Mouse (Mus musculus): ENCODE measurements around the gene Tnr. TPM values are rescaled to one million over a fixed set of nuclear protein-coding genes. Genes with fewer than 3 reads are reported as not detected.
A peak's percentile ranks its signal among the peaks of the same experiment; 100 is the strongest.

The Tnr gene
- total and polyA plus RNA-seq, 3 experiments: 0.01 TPM; not detected in 2

- H3K4me1 ChIP-seq (ENCODE audit: control insufficient read depth in 1 of 2, insufficient read depth in 2 of 2, low read length in 2 of 2): no peaks in the 10 kb centered on the region
- H3K36me3 ChIP-seq (ENCODE audit: control insufficient read depth in 1 of 2, insufficient read depth in 2 of 2, low read length in 2 of 2): no peaks in the 10 kb centered on the region
- H3K9ac ChIP-seq (ENCODE audit: control insufficient read depth, low read depth, low read length, poor library complexity, severe bottlenecking): no peak overlapping the region
- no peaks in the 10 kb centered on the region for H3K27me3 ChIP-seq (ENCODE audit: control insufficient read depth in 1 of 2, insufficient read depth in 2 of 2, low read length in 2 of 2)
- no peak overlapping the region for H3K4me3 ChIP-seq (ENCODE audit: control insufficient read depth in 1 of 2, insufficient read depth in 1 of 2, low read depth in 2 of 2, low read length in 2 of 2)
- H3K79me2 ChIP-seq (ENCODE audit: control insufficient read depth, insufficient read depth, low read length, poor library complexity): no peaks in the 10 kb centered on the region
- no peak for TF ChIP-seq JUND (IDR thresholded peaks at IDR 0.05; ENCODE audit: low read depth, low read length)
- TF ChIP-seq MYB (IDR thresholded peaks at IDR 0.05; ENCODE audit: low read depth, low read length): no peak
- no peak for TF ChIP-seq USF2 (IDR thresholded peaks at IDR 0.05; ENCODE audit: borderline replicate concordance in 1 of 2, insufficient read depth in 1 of 2, low read depth in 1 of 2, low read length in 2 of 2)
- no peak for TF ChIP-seq MEF2A (IDR thresholded peaks at IDR 0.05; ENCODE audit: extremely low read depth, insufficient replicate concordance, low read depth, low read length, poor library complexity, severe bottlenecking)
- TF ChIP-seq MXI1 (IDR thresholded peaks at IDR 0.05; ENCODE audit: low read depth, low read length): no peak
- no peak for TF ChIP-seq GABPA (IDR thresholded peaks at IDR 0.05; ENCODE audit: low read depth, low read length)
- no peak for TF ChIP-seq HCFC1 (IDR thresholded peaks at IDR 0.05; ENCODE audit: low read depth, low read length)
- peak; percentile 14 for DNase-seq (ENCODE audit: low read depth, low spot score)
- no peaks in the 10 kb centered on the region; the same call in 1 of the 2 replicates for H3K9me3 ChIP-seq (replicated peaks; ENCODE audit: insufficient read depth, low read length)
- no peak overlapping the region for H3K27ac ChIP-seq (ENCODE audit: control insufficient read depth, low read depth, low read length)
Measured at GRCm38 (mm10) chr1:159735099-159735498, 211.5 kb downstream of the Tnr start.

- no peaks in the 10 kb centered on the region for H3K4me1 ChIP-seq (ENCODE audit: control insufficient read depth in 1 of 2, insufficient read depth in 2 of 2, low read length in 2 of 2)
- H3K9me3 ChIP-seq (replicated peaks; ENCODE audit: insufficient read depth, low read length): no peaks in the 10 kb centered on the region; the same call in 1 of the 2 replicates
- DNase-seq (ENCODE audit: low read depth, low spot score): no peak
- no peak overlapping the region for H3K9ac ChIP-seq (ENCODE audit: control insufficient read depth, low read depth, low read length, poor library complexity, severe bottlenecking)
- no peaks in the 10 kb centered on the region for H3K79me2 ChIP-seq (ENCODE audit: control insufficient read depth, insufficient read depth, low read length, poor library complexity)
- H3K4me3 ChIP-seq (ENCODE audit: control insufficient read depth in 1 of 2, insufficient read depth in 1 of 2, low read depth in 2 of 2, low read length in 2 of 2): no peak overlapping the region
- H3K36me3 ChIP-seq (ENCODE audit: control insufficient read depth in 1 of 2, insufficient read depth in 2 of 2, low read length in 2 of 2): no peaks in the 10 kb centered on the region
- TF ChIP-seq TBP (IDR thresholded peaks at IDR 0.05; ENCODE audit: low read depth, low read length): no peak
- no peak for TF ChIP-seq CHD1 (IDR thresholded peaks at IDR 0.05; ENCODE audit: low read depth, low read length)
- TF ChIP-seq MAFK (IDR thresholded peaks at IDR 0.05; ENCODE audit: borderline replicate concordance, low read depth, low read length): no peak
- TF ChIP-seq MYB (IDR thresholded peaks at IDR 0.05; ENCODE audit: low read depth, low read length): no peak
- TF ChIP-seq SIN3A (IDR thresholded peaks at IDR 0.05; ENCODE audit: low read length): no peak
- TF ChIP-seq TCF12 (IDR thresholded peaks at IDR 0.05; ENCODE audit: low read depth, low read length): no peak
- no peak for TF ChIP-seq MAZ (IDR thresholded peaks at IDR 0.05; ENCODE audit: low read depth, low read length)
- H3K27ac ChIP-seq (ENCODE audit: control insufficient read depth, low read depth, low read length): no peak overlapping the region
- H3K27me3 ChIP-seq (ENCODE audit: control insufficient read depth in 1 of 2, insufficient read depth in 2 of 2, low read length in 2 of 2): no peaks in the 10 kb centered on the region
Measured at GRCm38 (mm10) chr1:159739478-159739877, 215.9 kb downstream of the Tnr start.
